Mouse (Mus musculus) heart, embryonic 16.5 days (tissue): Measurements from ENCODE around the gene Mlf2. TPM values are rescaled to one million over a fixed set of nuclear protein-coding genes. Genes with fewer than 3 reads are reported as not detected.
A peak's percentile ranks its signal among the peaks of the same experiment; 100 is the strongest.

ENCODE experiments used
- ATAC-seq: fragments of 200-750 bp; cut with Nextera tagmentation; replicated peaks from 2 replicates; pipeline ENCODE4 v1.8.0; 2017; ENCODE audit warnings: moderate number of reproducible peaks; ENCODE audit not compliant: insufficient read depth, low FRiP score; ENCODE audit errors: extremely low read depth
- H3K27ac ChIP-seq: fragments of 300-500 bp; sonication (generic); 2 replicates; pipeline ENCODE4 v1.5.1; 2014; ENCODE audit warnings: mild to moderate bottlenecking, low read length, control low read depth, moderate library complexity
- H3K27me3 ChIP-seq: fragments of 300-500 bp; sonication (generic); 2 replicates; pipeline ENCODE4 v1.6.1; 2014; ENCODE audit warnings: low read length, mixed read lengths; ENCODE audit not compliant: control insufficient read depth, insufficient read depth
- H3K36me3 ChIP-seq: fragments of 300-500 bp; sonication (generic); 2 replicates; pipeline ENCODE4 v1.6.1; 2014; ENCODE audit not compliant: control insufficient read depth, insufficient read depth
- H3K4me1 ChIP-seq: fragments of 300-500 bp; sonication (generic); 2 replicates; pipeline ENCODE4 v1.6.1; 2014; ENCODE audit warnings: low read length, mixed read lengths; ENCODE audit not compliant: control insufficient read depth, insufficient read depth
- H3K4me2 ChIP-seq: fragments of 300-500 bp; sonication (generic); 2 replicates; pipeline ENCODE4 v1.6.1; 2014; ENCODE audit warnings: low read depth, mild to moderate bottlenecking, control low read depth, low read length
- H3K4me3 ChIP-seq: fragments of 300-500 bp; sonication (generic); 2 replicates; pipeline ENCODE4 v1.5.1; 2014; ENCODE audit warnings: mild to moderate bottlenecking, control low read depth, low read length
- H3K9ac ChIP-seq: fragments of 300-500 bp; sonication (generic); 2 replicates; pipeline ENCODE4 v1.6.1; 2014; ENCODE audit warnings: low read length, control low read depth
- H3K9me3 ChIP-seq: fragments of 300-500 bp; sonication (generic); replicated peaks from 2 replicates; pipeline ENCODE4 v1.6.1; 2016; ENCODE audit warnings: low read length; ENCODE audit not compliant: control insufficient read depth
- WGBS: fragments of 180-500 bp; shearing (Covaris S2); extraction: QIAGEN DNeasy Blood & Tissue Kit; methylation state at CpG from one replicate; pipeline ENCODE4 v1.1.7; 2014; 5-methylcytosine and 5-hydroxymethylcytosine counted together
- polyA plus RNA-seq: library from polyadenylated mRNA; unstranded; fragments of >200 nt; fragmentation: Nextera tagmentation; extraction: Ambion mirVana; gene quantifications from 2 replicates; pipeline ENCODE4 v1.2.1, GENCODE M21; 2015

Gene Mlf2
- polyA plus RNA-seq, 1 experiment from 2014 or later, result 398 TPM

- peaks cover 5% of the 10 kb centered on the region; the same call in 1 of the 2 replicates for H3K9me3 ChIP-seq
- peak; percentile 94 for ATAC-seq
- under 1% methylated on average over 67 of the region's 68 CpGs for WGBS
- H3K4me1 ChIP-seq, result peaks cover 16% of the 10 kb centered on the region
- peak within 1 kb of the TSS; percentile 90 for H3K4me3 ChIP-seq
- H3K9ac ChIP-seq, result peak within 1 kb of the TSS; percentile 92
- no peaks in the 10 kb centered on the region for H3K27me3 ChIP-seq
- peak within 1 kb of the TSS; percentile 98 for H3K4me2 ChIP-seq
- peaks cover 17% of the 10 kb centered on the region for H3K36me3 ChIP-seq
- H3K27ac ChIP-seq, result peak within 1 kb of the TSS; percentile 92
These were observed 34.0 kb downstream of the Mlf2 start, which contains the start of gene Cops7a for GRCm38 (mm10) chr6:124965088-124965719. TSS of gene Cops7a (minus strand) at chr6:124965538.

- WGBS, result 10% methylated on average over 14 of the region's 15 CpGs
- no peaks in the 10 kb centered on the region for H3K27me3 ChIP-seq
These were observed 34.6 kb downstream of the Mlf2 start for GRCm38 (mm10) chr6:124965747-124966146.

GRCm38 (mm10) chr6:124966466-124967118 lies 35.4 kb downstream of the Mlf2 start:
- Histone ChIP-seq H3K4me3 (peak overlapping the region; percentile 90), H3K4me2 (peak overlapping the region; percentile 89), H3K27ac (no peak overlapping the region; the same call in 1 of the 2 replicates), H3K27me3 (no peaks in the 10 kb centered on the region), H3K36me3 (peaks cover 10% of the 10 kb centered on the region), H3K9me3 (peaks cover 5% of the 10 kb centered on the region; the same call in 1 of the 2 replicates), H3K4me1 (peaks cover 16% of the 10 kb centered on the region), H3K9ac (no peak overlapping the region; the same call in 1 of the 2 replicates)
- WGBS, result 94% methylated on average over 7 of the region's 7 CpGs
- ATAC-seq, result no peak

More at GRCm38 (mm10) chr6:124965747-124966146, 34.6 kb downstream of the Mlf2 start:
- no peak for ATAC-seq
- Histone ChIP-seq H3K27ac (peak overlapping the region; percentile 92), H3K4me3 (peak overlapping the region; percentile 90), H3K9me3 (peaks cover 5% of the 10 kb centered on the region; the same call in 1 of the 2 replicates), H3K9ac (peak overlapping the region; percentile 92), H3K36me3 (peaks cover 13% of the 10 kb centered on the region), H3K4me2 (peak overlapping the region; percentile 89), H3K4me1 (peaks cover 16% of the 10 kb centered on the region)

DNA sequence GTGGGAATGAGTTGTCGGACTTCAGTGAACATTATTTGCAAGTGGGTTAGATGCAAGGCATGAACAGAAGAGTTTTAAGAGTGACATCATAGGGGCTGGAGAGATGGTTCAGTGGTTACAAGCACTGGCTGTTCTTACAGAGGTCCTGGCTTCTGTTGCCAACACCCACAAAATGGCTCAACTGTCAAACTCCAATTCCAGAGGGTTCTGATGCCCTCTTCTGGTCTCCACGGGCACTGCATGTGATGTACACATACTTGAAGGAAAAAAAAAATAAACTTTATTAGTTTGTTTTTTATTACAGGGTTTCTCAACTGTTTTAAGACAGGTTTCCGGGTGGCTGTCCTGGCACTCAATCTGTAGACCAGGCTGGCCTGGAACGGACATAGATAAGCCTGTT lies 36.6 kb downstream of the Mlf2 start:
- H3K4me3 ChIP-seq, result no peak overlapping the region
- H3K36me3 ChIP-seq, result peaks cover 10% of the 10 kb centered on the region
- ATAC-seq, result no peak
- peaks cover 16% of the 10 kb centered on the region for H3K4me1 ChIP-seq
- no peak overlapping the region for H3K27ac ChIP-seq
- 61% methylated on average over 4 of the region's 4 CpGs for WGBS
- no peak overlapping the region for H3K9ac ChIP-seq
- no peaks in the 10 kb centered on the region for H3K27me3 ChIP-seq
- H3K9me3 ChIP-seq, result peaks cover 5% of the 10 kb centered on the region; the same call in 1 of the 2 replicates
- H3K4me2 ChIP-seq, result no peak overlapping the region

Other genes with a start within 250 kb of the Mlf2 start
- gene Emg1, start 219.2 kb upstream of the Mlf2 start, polyA plus RNA-seq, result 125 and 133 TPM in 2 replicates
- 347 and 355 TPM in 2 replicates for gene Phb2, start 219.1 kb upstream of the Mlf2 start, polyA plus RNA-seq
- 14.6 and 31.3 TPM in 2 replicates for gene Ptpn6, start 192.7 kb upstream of the Mlf2 start, polyA plus RNA-seq
- 429 and 447 TPM in 2 replicates for gene Grcc10, start 190.0 kb upstream of the Mlf2 start, polyA plus RNA-seq
- not detected in 2 replicates for gene Gm45234, start 175.4 kb upstream of the Mlf2 start, polyA plus RNA-seq
- gene Atn1, start 174.9 kb upstream of the Mlf2 start, polyA plus RNA-seq, result 9.4 and 10.4 TPM in 2 replicates
- 3.7 and 4.3 TPM in 2 replicates for gene Eno2, start 161.7 kb upstream of the Mlf2 start, polyA plus RNA-seq
- 2.5 and 5.7 TPM in 2 replicates for gene Lrrc23, start 151.7 kb upstream of the Mlf2 start, polyA plus RNA-seq
- gene Spsb2, start 122.7 kb upstream of the Mlf2 start, polyA plus RNA-seq, result 7.4 and 9.2 TPM in 2 replicates
- gene Tpi1, start 117.1 kb upstream of the Mlf2 start, polyA plus RNA-seq, result 1,525 and 1,576 TPM in 2 replicates
- 104 and 112 TPM in 2 replicates for gene Usp5, start 101.9 kb upstream of the Mlf2 start, polyA plus RNA-seq
- 126 and 136 TPM in 2 replicates for gene Cdca3, start 101.8 kb upstream of the Mlf2 start, polyA plus RNA-seq
- gene Gnb3, start 91.1 kb upstream of the Mlf2 start, polyA plus RNA-seq, result 3.8 and 4.2 TPM in 2 replicates
- gene P3h3, start 73.6 kb upstream of the Mlf2 start, polyA plus RNA-seq, result 12.3 and 15.2 TPM in 2 replicates
- gene Gpr162, start 67.4 kb upstream of the Mlf2 start, polyA plus RNA-seq, result 2.4 and 2.7 TPM in 2 replicates
- gene Cd4, start 43.2 kb upstream of the Mlf2 start, polyA plus RNA-seq, result 0.25 and 2.1 TPM in 2 replicates
- gene Lag3, start 19.7 kb upstream of the Mlf2 start, polyA plus RNA-seq, result 1.1 and 1.7 TPM in 2 replicates
- 203 and 265 TPM in 2 replicates for gene Ptms, start 11.3 kb upstream of the Mlf2 start, polyA plus RNA-seq
- gene Cops7a, start 34.2 kb downstream of the Mlf2 start, polyA plus RNA-seq, result 141 and 145 TPM in 2 replicates
- 0.54 and 0.70 TPM in 2 replicates for gene Pianp, start 65.3 kb downstream of the Mlf2 start, polyA plus RNA-seq
- gene Zfp384, start 77.8 kb downstream of the Mlf2 start, polyA plus RNA-seq, result 8.7 and 9.6 TPM in 2 replicates
- gene Ing4, start 108.4 kb downstream of the Mlf2 start, polyA plus RNA-seq, result 77.5 and 89.0 TPM in 2 replicates
- 8.0 TPM in 2 replicates for gene Acrbp, start 118.3 kb downstream of the Mlf2 start, polyA plus RNA-seq
- gene Lpar5, start 136.5 kb downstream of the Mlf2 start, polyA plus RNA-seq, result 0.55 and 1.6 TPM in 2 replicates
- gene Chd4, start 164.6 kb downstream of the Mlf2 start, polyA plus RNA-seq, result 50.6 and 63.0 TPM in 2 replicates
- 45.0 and 45.8 TPM in 2 replicates for gene Nop2, start 200.5 kb downstream of the Mlf2 start, polyA plus RNA-seq
- 11.7 and 13.2 TPM in 2 replicates for gene Iffo1, start 213.9 kb downstream of the Mlf2 start, polyA plus RNA-seq
- gene Gapdh, start 235.1 kb downstream of the Mlf2 start, polyA plus RNA-seq, result 3,677 and 4,254 TPM in 2 replicates